Mouse (Mus musculus) MEL (cell line): Measurements from ENCODE around the gene Morf4l2.
A peak's percentile ranks its signal among the peaks of the same experiment; 100 is the strongest.

Experiments used
- CTCF ChIP-seq, 3 experiments: IDR thresholded peaks in 2 of 3; conservative IDR thresholded peaks in 1 of 3; 2 replicates each; pipeline ENCODE4 v1.5.1; 2011 to 2012; ENCODE audit warnings: low read length in 3 of 3, low read depth in 2 of 3, mild to moderate bottlenecking in 2 of 3, improper control_type of control experiment in 1 of 3, inconsistent platforms in 1 of 3, mixed read lengths in 1 of 3, moderate library complexity in 1 of 3; ENCODE audit not compliant: control insufficient read depth in 1 of 3, insufficient read depth in 1 of 3, poor library complexity in 1 of 3, severe bottlenecking in 1 of 3
- EP300 ChIP-seq, 2 experiments: IDR thresholded peaks; 2 replicates each; pipeline ENCODE4 v1.6.1; 2011; ENCODE audit warnings: improper control_type of control experiment in 2 of 2, low read length in 2 of 2, low read depth in 1 of 2, mild to moderate bottlenecking in 1 of 2
- ETS1 ChIP-seq: IDR thresholded peaks from 2 replicates; pipeline ENCODE4 v1.6.1; 2012; ENCODE audit warnings: low read depth, mild to moderate bottlenecking, inconsistent platforms, low read length, improper control_type of control experiment, moderate library complexity
- MEF2A ChIP-seq: IDR thresholded peaks from 2 replicates; pipeline ENCODE4 v1.6.1; 2014; ENCODE audit warnings: low read depth, mild to moderate bottlenecking, inconsistent platforms, low read length, improper control_type of control experiment; ENCODE audit not compliant: poor library complexity, insufficient replicate concordance, severe bottlenecking; ENCODE audit errors: extremely low read depth
- MXI1 ChIP-seq: IDR thresholded peaks from 2 replicates; pipeline ENCODE4 v1.6.1; 2011; ENCODE audit warnings: mild to moderate bottlenecking, low read depth, low read length, improper control_type of control experiment
- MYC ChIP-seq: IDR thresholded peaks from 2 replicates; pipeline ENCODE4 v1.6.1; 2011; ENCODE audit warnings: low read depth, mild to moderate bottlenecking, low read length, improper control_type of control experiment, moderate library complexity
- NELFE ChIP-seq: IDR thresholded peaks from 2 replicates; pipeline ENCODE4 v1.6.1; 2011; ENCODE audit warnings: low read depth, low read length, improper control_type of control experiment
- NRF1 ChIP-seq: IDR thresholded peaks from 2 replicates; pipeline ENCODE4 v1.6.1; 2014; ENCODE audit warnings: low read depth, mild to moderate bottlenecking, inconsistent platforms, low read length, improper control_type of control experiment, moderate library complexity; ENCODE audit not compliant: poor library complexity, insufficient read depth, severe bottlenecking
- POLR2A ChIP-seq, 2 experiments: IDR thresholded peaks; 2 replicates each; pipeline ENCODE4 v1.6.1; 2011 to 2012; ENCODE audit warnings: low read length in 2 of 2, mild to moderate bottlenecking in 2 of 2, control low read depth in 1 of 2, improper control_type of control experiment in 1 of 2, low read depth in 1 of 2, moderate library complexity in 1 of 2; ENCODE audit not compliant: control insufficient read depth in 1 of 2, insufficient read depth in 1 of 2, poor library complexity in 1 of 2
- POLR2AphosphoS2 ChIP-seq: IDR thresholded peaks from 2 replicates; pipeline ENCODE4 v1.6.1; 2011; ENCODE audit warnings: low read length, improper control_type of control experiment
- TBP ChIP-seq: IDR thresholded peaks from 2 replicates; pipeline ENCODE4 v1.8.0; 2011; ENCODE audit warnings: low read depth, low read length, improper control_type of control experiment
- TCF12 ChIP-seq: IDR thresholded peaks from 2 replicates; pipeline ENCODE4 v1.6.1; 2014; ENCODE audit warnings: low read depth, mild to moderate bottlenecking, inconsistent platforms, low read length, improper control_type of control experiment, moderate library complexity
- USF1 ChIP-seq: IDR thresholded peaks from 2 replicates; pipeline ENCODE4 v1.6.1; 2014; ENCODE audit warnings: low read depth, mild to moderate bottlenecking, inconsistent platforms, low read length, improper control_type of control experiment, moderate library complexity
- ZNF384 ChIP-seq: IDR thresholded peaks from 2 replicates; pipeline ENCODE4 v1.6.1; 2012; ENCODE audit warnings: low read depth, mild to moderate bottlenecking, inconsistent platforms, low read length, improper control_type of control experiment

GRCm38 (mm10) chrX:136740791-136741650, 2.5 kb downstream of the Morf4l2 start:
- TF ChIP-seq MEF2A, result no peak
- TF ChIP-seq POLR2A (IDR thresholded peaks at IDR 0.05; ENCODE audit: control insufficient read depth in 1 of 2, insufficient read depth in 1 of 2, low read depth in 1 of 2, low read length in 2 of 2, poor library complexity in 1 of 2), result peak; percentile 95
- no peak for TF ChIP-seq ZNF384
- TF ChIP-seq CTCF (IDR thresholded peaks at IDR 0.05 in 2 of 3, conservative IDR thresholded peaks at IDR 0.05 in 1 of 3; ENCODE audit: control insufficient read depth in 1 of 3, insufficient read depth in 1 of 3, low read depth in 2 of 3, low read length in 3 of 3, poor library complexity in 1 of 3, severe bottlenecking in 1 of 3), result no peak
- peak; percentile 68 for TF ChIP-seq TCF12
- peak; percentile 96 for TF ChIP-seq NELFE
- peak in 1 of 2 experiments; percentile 43; a peak in 2 of 4 replicates for TF ChIP-seq EP300 (IDR thresholded peaks at IDR 0.05; ENCODE audit: low read depth in 1 of 2, low read length in 2 of 2)
- peak; percentile 94 for TF ChIP-seq USF1
- peak; percentile 98 for TF ChIP-seq TBP
- TF ChIP-seq ETS1, result 0 out of 2 replicates have a peak, but pooled peaks have one; percentile 57
- TF ChIP-seq NRF1, result 0 out of 2 replicates have a peak, but pooled peaks have one; percentile 10
- no peak for TF ChIP-seq MXI1
- TF ChIP-seq MYC, result peak; percentile 46
- TF ChIP-seq POLR2AphosphoS2, result peak; percentile 90
